Mouse (Mus musculus) brown adipose tissue, adult 24 weeks (tissue): ENCODE results near the gene Dguok. TPM values are rescaled to one million over a fixed set of nuclear protein-coding genes. Genes with fewer than 3 reads are reported as not detected.

Experiments
- H3K27ac ChIP-seq: fragments of 200-500 bp; replicated peaks from 2 replicates; pipeline ENCODE4 v1.5.1; 2012; ENCODE audit warnings: low read depth, mild to moderate bottlenecking, low read length
- H3K4me1 ChIP-seq: fragments of 200-500 bp; 2 replicates; pipeline ENCODE4 v1.6.1; 2012; ENCODE audit warnings: low read length, mixed read lengths; ENCODE audit not compliant: control insufficient read depth, insufficient read depth, insufficient read length
- H3K4me3 ChIP-seq: fragments of 200-500 bp; 2 replicates; pipeline ENCODE4 v1.5.1; 2012; ENCODE audit warnings: low read depth, mild to moderate bottlenecking, low read length, moderate library complexity; ENCODE audit not compliant: insufficient read depth
- polyA plus RNA-seq: library from polyadenylated mRNA; stranded (reverse); fragments of >200 nt; gene quantifications from 2 replicates; pipeline ENCODE4 v1.2.4, GENCODE M21; 2012; ENCODE audit not compliant: missing spikeins, insufficient read depth, insufficient read length

The Dguok gene
- polyA plus RNA-seq, 1 experiment: 34.8 TPM

GRCm38 (mm10) chr6:83439119-83439767, 67.5 kb downstream of the Dguok start:
- Histone ChIP-seq H3K4me3 (peak overlapping the region; percentile 90), H3K4me1 (peaks cover 62% of the 10 kb centered on the region), H3K27ac (peak overlapping the region; percentile 37; the same call in 1 of the 2 replicates)

GRCm38 (mm10) chr6:83438584-83438983, 68.2 kb downstream of the Dguok start:
- no peak overlapping the region for H3K4me3 ChIP-seq
- H3K4me1 ChIP-seq: peaks cover 63% of the 10 kb centered on the region
- no peak overlapping the region for H3K27ac ChIP-seq

DNA sequence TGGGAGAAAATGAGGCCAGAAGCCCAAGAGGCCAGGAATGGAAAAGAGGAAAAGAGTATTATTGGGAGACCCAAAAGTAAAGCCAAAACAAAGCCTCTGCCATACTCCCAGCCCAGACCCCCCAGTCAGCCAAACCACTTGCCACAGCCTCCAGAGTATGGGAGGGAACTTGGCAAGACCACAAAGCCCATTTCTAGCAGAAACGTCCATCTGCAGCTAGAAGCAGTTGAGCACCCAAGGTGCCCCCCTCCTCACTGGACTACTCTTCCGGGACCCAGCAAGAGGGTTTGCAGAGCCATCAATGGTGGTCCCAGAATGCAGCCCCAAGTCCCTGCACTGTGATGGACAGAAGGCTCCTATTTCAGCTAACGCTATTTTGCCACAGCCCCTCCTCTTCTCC, 69.0 kb downstream of the Dguok start:
- Histone ChIP-seq H3K4me1 (peaks cover 60% of the 10 kb centered on the region), H3K4me3 (no peak overlapping the region), H3K27ac (no peak overlapping the region)

GRCm38 (mm10) chr6:83437225-83437624, 69.5 kb downstream of the Dguok start:
- no peak overlapping the region for H3K4me3 ChIP-seq
- peaks cover 62% of the 10 kb centered on the region for H3K4me1 ChIP-seq
- no peak overlapping the region for H3K27ac ChIP-seq

GRCm38 (mm10) chr6:83436547-83436946, 70.2 kb downstream of the Dguok start:
- peaks cover 58% of the 10 kb centered on the region for H3K4me1 ChIP-seq
- H3K27ac ChIP-seq: no peak overlapping the region
- H3K4me3 ChIP-seq: no peak overlapping the region

GRCm38 (mm10) chr6:83435174-83435573, 71.6 kb downstream of the Dguok start:
- Histone ChIP-seq H3K4me3 (no peak overlapping the region), H3K4me1 (peaks cover 54% of the 10 kb centered on the region)

DNA sequence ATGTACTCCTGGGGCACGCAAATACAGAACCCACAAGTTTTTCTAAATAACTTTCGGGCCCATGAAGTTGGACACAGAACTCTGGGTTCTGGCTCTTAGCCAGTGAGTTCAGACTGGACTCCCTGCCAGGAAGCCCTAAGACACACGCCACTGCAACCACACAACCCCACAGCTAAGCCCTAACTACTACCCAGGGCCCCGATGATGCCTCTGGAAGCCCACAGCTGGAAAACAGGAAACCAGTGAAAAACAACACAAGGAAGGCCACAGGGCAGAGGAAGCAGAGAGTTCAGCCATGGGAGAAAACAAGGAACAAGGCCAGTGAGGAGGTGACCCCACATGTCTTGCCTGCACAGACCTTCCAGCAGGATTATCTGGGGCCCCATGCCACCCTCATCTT, 73.2 kb downstream of the Dguok start:
- Histone ChIP-seq H3K27ac (peak overlapping the region; percentile 2; the same call in 1 of the 2 replicates), H3K4me3 (no peak overlapping the region), H3K4me1 (peaks cover 43% of the 10 kb centered on the region)

More at GRCm38 (mm10) chr6:83435174-83435573, 71.6 kb downstream of the Dguok start:
- H3K27ac ChIP-seq: 0 out of 2 replicates have a peak overlapping the region, but pooled peaks have one; percentile 1

DNA sequence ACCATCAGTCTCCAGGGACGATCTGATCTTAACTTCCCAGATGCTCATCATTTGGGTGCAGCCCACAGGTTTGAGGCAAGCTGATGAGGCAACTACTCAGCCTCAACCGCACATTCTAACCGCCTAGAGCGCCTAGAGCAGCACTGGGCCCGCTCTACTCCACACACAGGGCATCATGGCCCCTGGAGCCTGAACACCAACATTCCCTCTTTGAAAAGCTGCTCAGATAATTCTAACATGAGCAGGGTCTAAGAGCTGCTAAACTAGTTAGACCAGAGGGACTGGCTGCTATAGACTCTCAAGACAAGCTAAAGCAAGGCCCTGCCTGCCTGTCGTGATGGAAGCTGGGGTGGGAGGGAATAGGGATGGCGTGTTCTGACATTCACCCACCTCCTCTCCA, 73.8 kb downstream of the Dguok start:
- peaks cover 47% of the 10 kb centered on the region for H3K4me1 ChIP-seq
- no peak overlapping the region for H3K4me3 ChIP-seq
- H3K27ac ChIP-seq: no peak overlapping the region

Other genes with a start within 250 kb of the Dguok start
- 5.2 and 7.4 TPM in 2 replicates for gene Mthfd2, start 181.1 kb downstream of the Dguok start, polyA plus RNA-seq
- gene Mob1a, start 181.0 kb downstream of the Dguok start, polyA plus RNA-seq: 38.1 and 43.1 TPM in 2 replicates
- 671 and 946 TPM in 2 replicates for gene Bola3, start 157.8 kb downstream of the Dguok start, polyA plus RNA-seq
- 5.0 and 7.0 TPM in 2 replicates for gene Tet3, start 47.9 kb downstream of the Dguok start, polyA plus RNA-seq
- 1.3 and 1.9 TPM in 2 replicates for gene Actg2, start 29.3 kb upstream of the Dguok start, polyA plus RNA-seq
- 15.4 and 16.4 TPM in 2 replicates for gene Stambp, start 65.8 kb upstream of the Dguok start, polyA plus RNA-seq
- gene Clec4f, start 149.2 kb upstream of the Dguok start, polyA plus RNA-seq: not detected in 2 replicates
- gene Cd207, start 170.9 kb upstream of the Dguok start, polyA plus RNA-seq: not detected in 2 replicates
- gene Vax2, start 204.3 kb upstream of the Dguok start, polyA plus RNA-seq: not detected in 2 replicates
- not detected in 2 replicates for gene Atp6v1b1, start 236.0 kb upstream of the Dguok start, polyA plus RNA-seq